Mouse (Mus musculus) erythroid progenitor cell, adult 5-6 weeks (primary cell): ENCODE measurements around the gene Inip. TPM values are rescaled to one million over a fixed set of nuclear protein-coding genes. Genes with fewer than 3 reads are reported as not detected.

Experiments
- ATAC-seq: replicated peaks from 2 replicates; pipeline ENCODE4 v1.8.0; 2016; ENCODE audit warnings: moderate number of reproducible peaks, mild to moderate bottlenecking, moderate TSS enrichment, inconsistent platforms; ENCODE audit not compliant: poor library complexity, low FRiP score, severe bottlenecking
- total RNA-seq, 2 experiments: library from RNA; stranded (forward) in 1 of 2; stranded (reverse) in 1 of 2; fragments of 150-400 nt in 1 of 2; fragments of 186-747, 209-891 nt in 1 of 2; gene quantifications; 2 replicates each; pipeline versions ENCODE4 v1.2.3 to v1.2.4; 2015 to 2017; ENCODE audit warnings: low replicate concordance in 2 of 2

The Inip gene
- total RNA-seq, 2 experiments from 2014 or later = 7.1 to 15.9 TPM

DNA sequence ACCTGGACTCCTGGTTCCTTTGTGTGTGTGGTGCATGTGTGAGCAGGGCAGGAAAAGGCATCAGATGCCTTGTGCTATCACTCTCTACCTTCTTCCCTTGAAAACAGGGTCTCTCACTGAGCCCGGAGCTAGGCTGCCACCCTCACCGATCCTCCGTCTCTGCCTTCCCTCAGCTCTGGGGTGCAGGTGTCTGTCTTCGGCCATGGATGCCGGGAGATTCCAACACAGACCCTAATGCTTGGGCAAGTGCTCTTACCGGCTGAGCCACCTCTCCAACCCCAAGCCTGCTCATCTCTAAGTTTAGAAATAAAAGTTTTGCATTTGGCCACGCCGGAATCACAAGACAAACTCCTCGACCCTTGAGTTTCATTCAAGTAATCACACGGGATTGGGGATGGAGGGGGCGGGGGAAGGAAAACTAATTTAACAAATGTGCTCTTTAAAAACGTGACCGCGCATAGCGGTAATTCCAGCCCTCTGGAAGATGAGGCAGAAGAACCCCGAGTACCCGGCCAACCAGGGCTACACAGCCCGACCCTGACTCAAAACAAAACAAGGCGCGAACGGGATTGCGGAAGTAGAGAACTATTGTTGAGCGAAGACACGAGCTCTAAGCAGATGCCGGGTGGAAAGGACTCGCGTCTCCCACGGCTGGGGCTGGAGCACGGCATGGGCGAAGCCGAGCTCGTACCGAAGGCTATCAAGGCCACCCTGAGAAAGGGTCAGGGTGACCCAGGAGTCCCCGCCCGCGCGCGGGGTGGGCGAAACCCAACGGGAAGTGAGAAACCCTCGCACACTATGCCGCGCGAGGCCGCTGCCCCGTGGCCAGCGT is 18.3 kb downstream of the Inip start:
- ATAC-seq = peak; percentile 8; the same call in 1 of the 2 replicates

DNA sequence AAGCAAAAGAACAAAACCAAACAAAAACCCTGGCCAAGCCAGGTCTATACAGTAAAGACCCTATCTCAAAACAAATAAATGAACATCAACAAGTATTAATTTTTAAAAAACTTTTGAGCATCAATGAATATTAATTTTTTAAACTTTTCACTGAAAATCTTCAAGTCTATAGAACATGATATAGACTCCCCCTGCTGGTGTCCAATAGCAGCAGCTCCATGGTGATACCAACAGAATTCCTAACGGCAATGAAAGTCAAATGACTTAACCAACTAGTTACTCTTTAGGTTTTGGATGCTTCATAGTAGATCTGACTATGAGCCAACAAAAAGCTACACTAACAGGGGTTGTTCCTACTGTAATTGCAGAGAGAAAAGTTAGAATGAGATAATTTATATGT is 20.8 kb downstream of the Inip start:
- no peak for ATAC-seq

DNA sequence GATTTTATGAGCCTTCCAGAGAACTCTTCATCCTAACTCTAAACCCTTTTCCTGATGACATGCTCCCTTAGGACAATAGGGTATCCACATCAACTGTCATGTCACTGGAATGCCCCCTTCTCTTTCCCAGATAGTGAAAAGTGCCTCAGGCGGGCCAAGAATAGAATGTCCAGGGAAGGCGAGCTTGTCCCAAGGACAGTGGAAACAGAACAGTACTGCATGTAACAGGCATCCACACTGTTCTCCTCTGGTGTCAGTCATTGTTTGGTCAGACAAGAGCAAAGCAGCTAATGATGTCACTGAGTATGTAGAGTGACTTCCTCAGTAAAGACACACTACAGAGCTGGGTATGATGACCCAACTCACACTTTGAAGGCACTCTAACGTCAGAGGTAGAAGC is 23.6 kb downstream of the Inip start:
- no peak for ATAC-seq

DNA sequence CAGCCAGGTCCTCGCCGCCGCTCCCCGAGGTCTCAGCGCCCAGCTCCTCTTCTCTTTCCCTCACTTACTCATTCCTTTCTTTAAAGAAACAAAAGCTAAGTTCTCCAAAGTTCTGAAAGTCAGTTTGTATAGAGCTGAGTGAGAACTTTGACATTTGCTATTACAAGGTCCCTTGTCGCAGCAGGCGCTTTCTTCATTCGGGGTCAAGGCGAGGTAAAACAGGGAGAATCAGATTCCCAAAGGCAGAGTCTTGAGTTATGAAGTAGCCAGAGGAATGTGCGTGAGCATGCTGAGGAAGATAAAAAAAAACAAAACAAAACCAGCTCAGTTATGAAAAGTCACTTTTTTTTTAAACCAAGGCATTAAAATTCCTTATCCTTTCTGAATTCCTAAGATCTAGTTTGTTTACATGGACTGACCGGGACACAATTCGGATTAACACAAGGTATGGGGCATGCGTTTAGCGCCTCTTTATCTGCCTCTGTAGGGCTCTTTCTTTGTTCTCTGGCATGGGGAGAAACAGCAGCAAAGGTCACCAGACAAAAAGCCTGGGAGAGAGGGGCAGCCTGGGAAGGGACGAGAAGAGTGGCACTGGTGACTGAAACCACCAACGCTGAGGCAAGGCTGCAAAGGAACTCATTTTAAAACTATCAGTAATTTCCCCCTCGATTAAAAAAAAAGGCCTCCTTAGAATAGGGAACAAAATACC is 29.1 kb downstream of the Inip start:
- ATAC-seq = no peak

DNA sequence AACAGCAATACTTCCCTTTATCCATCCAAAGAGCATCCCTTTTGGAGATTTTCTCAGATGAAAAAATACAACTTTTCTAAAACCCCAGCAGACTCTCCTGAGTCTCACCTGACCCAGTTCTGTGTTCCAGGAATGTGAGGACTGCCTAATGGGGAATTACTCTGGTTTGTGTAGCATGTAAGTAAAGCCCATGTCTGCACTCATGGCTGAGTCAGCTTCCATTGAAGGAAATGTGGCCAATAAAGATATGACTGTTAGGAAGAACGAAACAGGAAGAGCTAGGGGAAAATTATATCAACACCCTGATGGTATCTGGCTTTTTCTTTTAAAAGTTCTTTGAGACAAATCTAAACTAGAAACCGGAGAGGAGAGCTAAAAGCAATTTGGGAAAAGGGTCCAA is 33.7 kb downstream of the Inip start:
- no peak for ATAC-seq

DNA sequence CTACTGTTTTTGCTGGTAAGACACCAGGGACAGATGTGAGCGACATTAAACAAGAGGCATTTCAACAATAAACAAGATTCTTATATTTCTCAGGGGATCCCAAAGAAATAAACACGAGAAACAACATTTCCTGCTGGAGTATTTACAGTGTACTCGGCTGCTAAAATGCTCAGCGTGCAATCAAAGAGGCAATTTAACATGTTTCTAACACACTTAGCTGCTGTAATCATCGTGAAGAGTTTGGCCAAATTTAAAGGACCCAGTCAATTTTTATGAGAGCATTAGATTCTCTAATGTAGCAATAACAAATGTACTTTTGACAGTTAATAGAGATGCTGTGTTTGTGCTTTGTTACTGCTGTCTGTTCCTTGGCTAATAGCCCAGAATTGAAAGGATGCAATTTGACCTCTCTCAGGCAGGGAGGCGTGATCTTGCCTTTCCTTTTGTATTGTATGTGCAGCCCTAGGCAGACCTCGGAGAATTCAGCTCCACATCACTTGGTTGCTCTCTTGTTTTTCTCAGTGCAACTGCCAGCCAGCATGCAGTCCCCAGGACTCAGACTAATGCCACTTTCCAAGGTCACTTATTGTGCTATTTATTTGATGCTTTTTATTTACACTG is 35.9 kb downstream of the Inip start:
- ATAC-seq = no peak

DNA sequence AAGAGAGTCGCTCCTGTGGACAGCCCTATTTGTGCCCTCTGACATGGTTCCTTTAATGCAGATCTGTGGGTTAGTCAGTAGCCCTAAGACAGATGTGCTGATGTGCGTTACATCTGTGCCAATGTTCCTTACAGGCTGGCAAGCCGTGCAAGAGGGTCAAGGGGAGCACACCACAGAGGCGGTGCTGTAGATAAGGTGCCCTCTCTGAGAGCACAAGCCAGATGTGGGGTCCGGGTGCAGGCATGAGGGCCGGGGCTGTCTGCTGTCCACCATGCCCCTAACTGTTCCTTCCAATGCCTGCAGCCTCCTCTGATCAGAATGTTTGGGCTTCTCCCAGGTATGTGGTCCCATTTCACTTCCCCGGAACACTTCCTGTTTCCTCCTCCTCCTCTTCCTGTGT is 36.4 kb downstream of the Inip start:
- no peak for ATAC-seq

DNA sequence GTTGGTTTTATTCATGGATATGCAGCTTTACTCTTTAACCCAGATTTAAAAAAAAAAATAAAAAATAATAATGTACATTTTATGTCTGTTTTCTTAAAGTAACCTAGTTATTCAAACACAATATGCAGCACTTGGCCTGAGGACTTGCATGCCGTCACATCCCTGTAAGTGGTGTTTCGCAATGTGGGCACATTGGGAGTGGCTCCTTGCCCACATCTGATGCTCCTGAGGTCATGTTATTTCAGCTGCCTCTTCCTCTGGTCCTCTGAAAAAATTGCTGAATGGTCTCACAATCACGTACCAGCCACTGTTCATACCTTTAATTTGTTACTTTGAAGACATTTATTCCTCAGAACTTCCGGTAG is 40.0 kb downstream of the Inip start:
- no peak for ATAC-seq

DNA sequence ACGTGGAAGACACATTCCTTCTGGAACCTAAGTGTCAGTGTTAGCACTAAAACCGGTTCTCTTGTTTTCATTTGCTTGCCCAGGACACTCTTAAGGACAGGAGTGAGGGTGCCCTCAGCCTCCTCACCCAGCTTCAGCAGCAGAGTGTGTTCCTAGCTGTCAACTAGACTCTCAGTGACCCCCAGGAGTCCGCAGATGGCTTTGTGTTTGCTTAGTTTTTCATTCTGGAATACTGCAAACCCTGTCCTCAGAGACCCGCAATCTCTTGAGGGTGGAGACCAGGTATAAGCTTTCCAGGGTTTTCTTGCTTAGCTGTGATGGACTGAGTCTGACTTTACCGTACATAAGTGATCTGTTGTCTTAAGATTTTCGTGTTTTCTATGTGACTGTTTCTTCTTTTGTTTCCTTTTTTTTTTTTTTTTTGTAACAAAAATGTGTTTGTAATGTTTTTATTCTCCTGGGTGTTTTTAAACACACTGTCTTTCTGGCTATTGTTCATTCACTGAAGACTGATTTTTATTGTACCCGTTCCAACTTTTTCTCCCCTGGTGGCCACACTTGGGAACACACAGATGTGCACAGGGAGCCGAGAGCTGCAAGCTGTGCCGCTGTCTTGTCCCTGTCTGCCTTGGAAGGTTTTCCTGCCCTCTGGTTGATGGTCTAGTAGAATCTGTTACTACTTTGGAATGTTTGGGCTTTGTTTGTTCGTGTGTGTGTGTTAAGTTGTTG is 40.6 kb downstream of the Inip start:
- ATAC-seq = no peak

DNA sequence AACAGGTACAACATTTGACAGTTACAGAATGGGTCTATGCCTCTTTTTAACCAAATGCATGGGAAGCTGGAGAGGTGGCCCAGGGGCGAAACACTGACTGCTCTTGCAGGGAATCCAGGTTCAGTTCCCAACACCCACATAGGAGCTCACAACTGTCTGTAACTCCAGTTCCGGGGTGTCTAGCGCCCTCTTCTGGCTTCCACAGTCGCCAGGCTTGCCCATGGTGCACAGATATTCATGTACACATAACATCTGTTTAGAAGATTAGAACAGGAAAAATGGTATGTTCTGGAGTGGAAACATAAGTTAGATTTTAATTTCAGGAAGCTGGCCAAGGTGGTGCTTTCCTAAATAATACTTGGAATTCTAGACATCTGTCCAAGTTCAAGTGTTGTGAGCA is 41.4 kb downstream of the Inip start:
- ATAC-seq = no peak

DNA sequence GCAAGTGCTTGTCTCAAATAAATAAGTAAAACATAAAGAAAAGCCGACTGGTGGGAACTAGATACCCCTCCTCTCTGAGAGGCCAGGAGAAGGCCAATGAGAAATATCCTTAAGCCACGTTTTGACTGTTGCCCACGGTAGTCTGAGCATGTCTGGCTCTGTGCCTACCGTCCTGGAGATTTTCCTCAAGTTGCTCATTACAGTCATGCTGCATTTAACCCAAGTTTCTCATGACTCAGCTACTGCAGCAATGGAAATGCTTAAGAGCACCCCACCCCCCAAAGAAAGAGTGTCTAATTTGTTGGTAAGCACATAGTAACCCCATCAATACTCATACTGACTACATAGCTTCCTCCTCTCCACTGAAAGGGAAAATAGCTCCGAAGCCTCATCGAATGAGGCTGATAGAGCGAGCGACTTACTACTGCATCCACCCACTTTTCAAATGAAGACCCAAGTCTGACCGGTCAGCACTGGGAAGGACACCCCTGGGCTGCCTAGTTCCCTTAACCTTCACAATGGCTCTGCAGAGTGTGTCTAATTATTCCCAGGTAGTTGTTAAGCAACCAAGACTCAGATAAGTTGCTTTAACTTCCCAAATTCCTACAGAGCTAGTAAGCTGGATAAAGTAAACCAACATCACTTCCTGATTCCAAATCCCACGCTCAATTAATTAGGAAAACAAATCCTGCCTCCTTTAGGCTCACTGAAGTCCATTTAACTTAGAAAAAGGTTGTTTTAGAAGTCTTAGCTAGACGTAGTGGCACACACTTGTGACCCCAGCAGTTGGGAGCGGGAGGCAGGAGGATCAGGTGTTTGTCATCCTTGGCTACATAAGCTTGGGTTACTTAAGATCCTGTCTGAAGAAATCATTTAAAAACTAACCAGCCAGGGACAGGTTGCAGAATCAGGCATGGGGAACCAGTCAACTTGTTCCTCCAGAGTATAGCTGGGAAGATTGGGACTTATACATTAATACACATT is 43.6 kb downstream of the Inip start:
- no peak for ATAC-seq

DNA sequence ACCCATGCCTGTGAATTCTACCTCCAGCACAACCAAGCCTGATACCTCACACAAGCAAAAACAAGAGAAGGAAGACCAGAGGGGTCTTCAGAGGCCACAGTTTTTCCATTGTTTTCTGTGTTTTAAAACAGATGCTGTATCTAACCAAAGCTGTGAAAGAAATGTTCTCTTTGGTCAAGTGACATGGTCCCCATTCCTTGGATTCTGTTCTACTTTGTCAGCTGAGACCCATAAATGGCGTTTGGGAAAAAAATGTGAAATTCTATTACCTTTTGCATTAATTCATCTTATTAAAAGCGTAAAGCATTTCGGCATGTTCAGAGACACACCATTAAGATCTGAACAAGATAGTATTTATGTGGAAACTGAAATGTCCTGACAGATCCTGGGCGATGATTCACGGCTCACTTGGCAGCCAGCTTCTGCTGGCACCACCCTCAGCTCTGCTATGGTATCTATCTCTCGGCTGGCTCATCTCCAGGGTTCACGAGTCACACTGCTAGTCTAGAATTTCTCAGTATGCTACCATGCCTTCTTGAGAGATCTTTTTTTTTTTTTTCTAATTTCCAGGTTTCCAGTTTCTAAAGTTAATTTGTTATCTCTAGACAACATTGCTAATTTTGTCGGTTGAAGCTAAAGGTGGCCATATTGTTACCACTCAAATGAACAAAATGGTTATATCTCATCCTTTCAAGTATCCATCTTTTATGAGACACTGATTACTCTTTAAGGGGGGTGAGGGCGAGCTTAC is 44.9 kb downstream of the Inip start:
- ATAC-seq = no peak

DNA sequence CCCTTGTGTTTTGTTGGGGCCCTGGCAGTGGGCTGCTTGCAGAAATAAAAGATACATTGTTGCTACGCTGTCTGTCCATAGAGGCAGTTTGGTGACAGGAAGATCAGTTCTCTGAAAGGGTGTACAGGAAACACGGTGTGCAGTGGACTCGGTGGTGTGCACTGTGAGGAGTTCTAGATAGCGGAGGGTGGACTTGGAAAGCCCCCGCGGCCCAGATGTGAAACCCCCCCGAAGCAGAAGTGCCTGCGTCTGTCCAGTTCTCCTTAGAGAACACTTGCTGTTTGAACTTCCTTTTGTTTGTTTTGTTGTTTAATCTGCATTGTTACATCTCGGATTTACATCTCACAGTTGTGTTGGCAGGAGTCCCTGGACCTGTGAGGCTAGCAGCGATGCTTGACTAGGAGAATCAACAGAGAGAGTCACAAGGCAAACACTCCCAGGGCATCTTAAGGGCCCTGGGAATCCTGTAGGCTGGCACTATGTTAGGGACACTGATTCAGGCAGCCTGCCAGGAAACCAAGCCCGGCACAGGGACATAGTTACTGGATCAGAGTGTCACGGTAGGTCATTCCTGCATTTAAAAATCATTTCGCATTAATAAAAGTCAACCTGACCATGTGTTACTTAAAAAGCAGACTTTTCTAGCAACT is 47.8 kb downstream of the Inip start:
- ATAC-seq = no peak

DNA sequence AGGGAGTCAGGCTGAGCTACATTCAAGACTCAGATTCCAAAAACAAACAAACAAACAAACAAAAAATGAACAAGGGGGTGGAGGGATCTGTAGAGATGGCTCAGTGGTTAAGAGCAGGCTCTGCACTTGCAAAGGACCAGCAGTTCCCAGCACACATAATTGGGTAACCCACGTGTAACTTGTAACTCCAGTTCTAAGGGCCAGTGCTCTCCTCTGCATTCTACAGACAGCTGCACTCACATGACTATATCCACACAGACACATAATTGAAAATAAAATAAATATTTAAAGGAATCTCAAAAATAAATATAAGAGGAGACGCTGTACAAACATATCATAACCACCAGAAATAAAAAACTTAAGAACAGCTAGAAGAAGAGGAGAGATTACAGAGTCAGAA is 61.5 kb downstream of the Inip start:
- no peak for ATAC-seq

DNA sequence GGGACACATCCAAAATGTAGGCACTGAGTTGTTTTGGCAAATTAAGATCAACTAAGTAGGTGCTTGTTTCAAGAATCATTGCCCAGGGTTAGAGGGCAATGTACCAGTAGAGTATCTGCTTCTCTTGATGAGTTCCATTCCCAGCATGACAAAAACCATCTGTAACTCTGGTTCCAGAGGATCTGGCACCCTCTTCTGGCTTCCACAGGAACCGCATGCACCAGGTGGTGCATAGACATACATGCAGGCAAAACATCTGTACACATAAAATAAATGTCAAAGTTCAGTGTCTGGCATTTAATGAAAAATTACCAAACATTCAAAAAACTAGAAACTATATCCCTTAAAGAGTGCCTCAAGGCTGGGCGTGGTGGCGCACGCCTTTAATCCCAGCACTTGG is 62.1 kb downstream of the Inip start:
- ATAC-seq = no peak

DNA sequence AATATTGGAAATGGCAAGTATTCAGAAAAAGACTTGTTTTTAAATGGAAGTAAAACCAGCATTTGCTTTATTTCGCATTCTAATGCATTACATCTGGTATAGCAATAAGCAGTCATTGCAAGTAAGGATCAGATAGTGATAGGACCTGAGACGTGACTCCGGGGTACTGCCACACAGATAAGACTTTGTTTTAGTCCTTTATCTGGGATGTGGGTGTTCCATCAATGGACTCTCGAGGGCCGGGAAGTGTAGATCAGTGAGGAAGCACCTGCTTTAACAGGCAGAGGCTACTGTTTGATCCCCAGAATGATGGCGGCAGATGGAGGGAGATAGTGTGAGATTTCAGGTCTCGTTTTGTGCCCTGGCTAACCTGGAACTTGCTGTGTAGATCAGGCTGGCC is 69.8 kb downstream of the Inip start:
- no peak for ATAC-seq

DNA sequence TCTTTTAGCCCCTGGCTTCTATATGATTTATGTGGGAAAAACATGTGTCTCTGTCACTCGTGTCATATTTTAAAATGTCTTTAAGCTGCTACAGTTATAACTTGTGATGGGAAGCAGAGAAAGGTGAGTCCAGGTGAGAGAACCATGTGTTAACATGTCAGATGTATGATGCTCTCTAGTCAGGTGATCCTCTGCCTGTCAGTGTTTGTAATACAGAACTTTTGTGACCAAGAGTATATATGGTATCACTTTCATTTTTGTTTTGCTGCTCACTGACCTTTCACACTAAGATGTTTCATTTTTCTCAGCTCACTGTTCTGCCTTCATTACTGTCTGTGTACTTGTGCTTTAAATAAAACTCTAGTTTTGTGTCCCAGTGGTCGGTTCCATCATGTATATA is 72.5 kb downstream of the Inip start:
- ATAC-seq = no peak

DNA sequence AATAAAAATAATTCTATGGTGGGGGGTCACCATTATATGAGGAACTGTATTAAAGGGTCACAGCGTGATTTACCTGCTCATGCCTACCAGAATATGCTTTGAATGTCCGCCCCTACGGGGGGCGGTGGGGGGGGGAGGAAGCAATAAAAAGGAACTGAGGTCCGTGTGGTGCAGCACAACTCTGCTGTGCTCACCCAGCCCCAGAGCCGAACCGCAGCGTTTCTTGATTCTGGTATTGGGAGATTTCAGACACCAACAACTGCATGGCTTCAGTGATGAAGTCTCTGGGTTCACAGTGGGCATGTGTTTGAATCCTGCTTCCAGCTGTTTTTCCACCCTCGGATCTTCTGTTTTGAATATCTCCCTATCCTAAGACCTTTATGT is 73.5 kb downstream of the Inip start:
- no peak for ATAC-seq
